Mouse (Mus musculus) yolk sac, embryonic 10.5 days (tissue): Measurements from ENCODE around the gene Atp5h.

ENCODE experiments used
- DNase-seq: peaks from one replicate; pipeline ENCODE4 v3.0.0-alpha.2; 2017; ENCODE audit warnings: low spot score

Atp5h gene

DNA sequence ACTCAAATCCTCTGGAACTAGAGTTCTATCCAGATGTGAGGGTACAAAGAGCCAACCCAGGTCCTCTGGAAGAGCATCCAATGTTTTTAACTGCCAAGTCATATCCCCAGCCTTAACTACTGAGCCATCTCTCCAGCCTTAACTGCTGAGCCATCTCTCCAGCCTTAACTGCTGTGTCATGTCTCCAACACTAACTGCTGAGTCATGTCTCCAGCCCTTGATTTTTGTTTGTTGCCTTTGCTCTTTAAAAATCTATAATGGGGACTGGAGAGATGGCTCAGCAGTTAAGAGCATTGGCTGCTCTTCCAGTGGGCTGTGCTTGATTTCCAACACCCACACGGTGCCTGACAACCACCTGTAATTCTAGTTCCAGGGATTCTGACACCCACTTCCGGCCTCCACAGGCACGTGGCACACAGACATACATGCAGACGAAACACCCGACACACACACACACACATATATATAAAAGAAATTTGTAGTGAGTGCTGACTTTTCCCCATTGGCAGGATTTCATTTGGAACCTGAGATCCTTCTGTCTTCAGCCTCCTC is 17.9 kb upstream of the Atp5h start:
- DNase-seq: no peak

DNA sequence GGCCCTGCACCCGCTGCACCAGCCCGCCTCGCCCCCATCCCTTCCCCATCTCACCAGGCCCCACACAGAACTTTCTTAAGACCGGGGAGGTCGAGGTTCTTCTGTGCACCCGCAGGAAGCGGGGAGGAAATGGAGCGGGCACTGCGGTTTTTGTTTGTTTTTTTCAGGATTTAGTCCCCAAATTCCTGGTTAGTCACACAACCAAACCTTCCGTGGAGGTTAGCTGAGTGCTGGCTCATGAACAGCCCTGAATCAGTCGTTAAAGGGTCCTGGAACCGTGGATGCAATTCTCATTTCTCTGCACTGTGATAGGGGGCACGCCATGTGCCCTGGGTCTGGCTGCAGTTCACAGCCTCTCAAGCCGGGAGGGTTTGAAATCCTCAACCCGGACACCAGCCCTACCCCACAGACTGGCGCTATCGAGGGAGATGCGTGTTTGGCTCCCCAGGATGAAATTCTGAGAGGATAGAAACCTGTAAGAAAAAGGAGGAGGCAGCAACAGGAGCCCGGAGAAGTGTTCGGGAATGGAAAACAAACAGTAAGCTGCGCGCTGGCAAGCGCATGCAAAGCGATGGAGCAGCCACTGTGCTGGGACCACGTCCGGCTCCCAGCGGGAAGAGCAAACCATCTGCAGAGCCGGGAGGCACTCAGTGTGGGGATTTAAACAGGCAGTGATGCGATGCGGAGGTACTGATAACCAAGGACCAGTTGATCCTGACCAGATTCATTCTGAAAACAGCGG is 16.0 kb upstream of the Atp5h start:
- no peak for DNase-seq

DNA sequence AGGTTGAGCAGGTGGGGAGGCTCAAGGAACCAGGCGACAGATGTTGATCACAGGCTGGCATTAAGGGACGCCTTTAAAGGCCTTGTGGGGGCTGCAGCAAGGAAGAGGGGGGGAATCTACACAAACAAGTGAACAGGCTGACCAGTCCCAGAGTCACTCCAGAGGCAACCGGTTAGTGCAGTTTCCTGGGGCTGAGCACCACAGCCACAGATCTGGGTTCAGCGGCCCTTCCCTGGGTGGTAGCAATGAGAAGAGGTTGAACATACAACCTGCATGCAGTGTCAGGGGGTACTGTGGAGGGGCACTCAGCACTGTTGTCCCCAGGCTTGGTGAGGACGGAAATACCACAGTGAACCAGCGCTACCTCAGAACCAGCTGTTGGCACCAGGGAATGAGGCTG is 13.6 kb upstream of the Atp5h start:
- DNase-seq: no peak

DNA sequence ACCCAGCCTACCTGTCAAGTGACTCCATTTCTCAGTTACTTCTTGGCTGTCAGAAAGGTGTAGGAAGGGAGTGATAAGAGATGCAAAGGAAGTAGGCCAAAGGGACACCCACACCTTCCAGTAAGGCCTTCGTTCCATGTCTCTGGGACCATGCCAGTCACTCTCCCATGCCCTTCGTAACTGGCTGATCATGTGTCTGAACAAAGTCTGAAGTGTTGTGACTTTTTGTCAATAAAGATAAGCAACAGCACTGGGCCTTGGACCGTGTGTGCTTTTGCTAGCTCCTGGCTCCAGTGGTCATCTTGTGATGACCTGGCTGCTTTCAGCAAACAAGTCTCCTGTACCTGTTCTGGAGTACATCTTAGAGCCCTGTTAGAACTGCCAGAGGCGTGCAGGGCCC is 13.1 kb upstream of the Atp5h start:
- no peak for DNase-seq

DNA sequence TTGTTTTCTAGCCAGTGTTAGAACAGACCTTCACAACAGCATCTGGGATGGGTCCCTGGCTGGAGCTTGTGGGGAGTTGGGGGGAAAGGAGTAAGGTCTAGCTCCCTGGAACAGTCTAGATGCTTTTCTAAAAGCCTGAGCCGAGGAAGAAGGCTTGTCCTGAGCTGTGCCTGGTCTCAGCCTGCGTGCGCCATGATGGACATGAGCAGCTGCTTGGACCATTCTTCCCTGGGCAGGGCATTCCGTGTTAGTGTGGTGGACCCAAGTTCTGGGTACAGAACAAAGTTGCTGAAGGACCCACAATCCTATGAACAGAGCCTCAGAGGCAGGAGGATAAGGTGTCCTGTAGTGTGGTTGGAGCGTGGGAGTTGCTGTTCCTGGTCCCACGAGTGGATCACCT is 10.8 kb upstream of the Atp5h start:
- DNase-seq: no peak

DNA sequence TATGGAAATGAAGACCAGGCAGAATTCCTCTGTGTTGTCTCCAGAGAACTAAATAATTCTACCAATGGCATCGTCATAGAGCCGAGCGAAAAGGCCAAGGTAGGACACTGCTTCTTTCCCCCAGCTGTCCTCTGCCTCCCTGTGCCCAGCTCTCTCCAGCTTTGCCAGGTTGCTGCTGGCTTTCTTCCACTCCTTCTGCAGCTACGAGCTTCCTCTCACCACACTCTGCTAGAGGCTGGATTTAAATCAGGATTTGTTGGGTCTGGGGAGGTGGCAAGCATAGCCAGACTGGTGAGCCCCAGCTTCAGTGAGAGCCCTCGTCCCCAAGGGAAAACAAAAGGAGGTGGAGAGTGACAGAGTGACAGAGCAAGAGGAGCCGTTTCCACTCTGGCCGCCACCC is 9.5 kb upstream of the Atp5h start:
- DNase-seq: no peak

DNA sequence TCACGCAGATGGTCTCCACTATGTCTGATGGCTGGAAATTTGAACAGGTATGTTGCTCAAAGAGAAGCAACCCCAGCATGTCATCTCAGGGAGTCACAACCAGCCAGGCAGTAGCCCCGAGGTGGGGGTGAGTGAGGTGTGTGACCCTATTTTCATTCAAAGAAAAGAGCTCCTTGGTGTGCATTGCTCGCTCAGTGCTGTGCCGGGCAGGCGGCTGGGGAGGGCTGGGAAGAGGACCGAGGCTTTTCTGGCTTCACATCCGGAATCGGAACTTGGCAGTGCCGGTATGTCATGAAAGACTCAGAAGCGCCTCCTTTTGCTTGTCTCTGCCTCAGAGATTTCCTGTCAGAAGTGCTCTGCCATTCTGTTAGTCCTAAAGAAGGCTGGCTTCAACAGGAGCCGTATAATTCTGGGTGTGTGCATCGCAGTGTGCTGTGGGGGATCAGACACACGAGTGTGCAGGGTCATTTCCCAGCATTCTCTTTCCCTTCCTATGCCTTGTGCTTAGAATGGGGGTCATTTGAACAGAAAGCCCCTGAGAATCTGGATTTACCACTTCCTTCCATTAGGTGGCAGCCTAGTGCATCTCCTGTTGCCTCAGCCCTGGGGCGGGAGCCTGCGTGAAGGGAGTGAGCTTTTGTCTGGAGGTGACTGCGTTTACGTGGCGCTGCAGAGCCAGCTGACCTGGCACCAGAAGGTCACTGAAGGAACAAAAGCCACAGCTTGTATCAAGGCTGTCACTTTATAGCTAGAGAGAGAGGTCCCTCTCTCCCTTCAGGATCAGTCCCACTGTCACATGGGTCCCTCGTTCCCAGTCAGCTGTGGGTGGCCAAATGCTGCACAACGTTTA is 7.9 kb upstream of the Atp5h start:
- peak; percentile 77 for DNase-seq

DNA sequence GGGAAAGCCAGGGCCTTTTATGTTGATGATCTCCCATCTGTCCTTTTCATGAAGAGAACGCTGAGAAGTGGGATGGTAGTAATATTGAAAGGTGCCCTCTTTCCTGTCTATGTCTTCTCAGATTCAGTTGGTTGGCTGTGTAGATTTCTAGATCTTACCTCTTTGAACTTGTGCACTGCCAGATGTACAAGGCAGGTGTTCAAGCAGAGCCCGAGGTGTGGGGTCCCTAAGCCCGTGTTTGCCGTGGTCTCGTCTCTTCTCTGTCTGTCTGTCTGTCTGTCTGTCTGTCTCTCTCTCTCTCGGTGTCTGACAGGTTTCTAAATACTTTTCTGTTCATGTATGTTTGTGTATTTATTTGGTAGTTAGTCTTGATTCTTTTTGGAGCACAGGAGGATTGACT is 5.9 kb upstream of the Atp5h start:
- DNase-seq: no peak

DNA sequence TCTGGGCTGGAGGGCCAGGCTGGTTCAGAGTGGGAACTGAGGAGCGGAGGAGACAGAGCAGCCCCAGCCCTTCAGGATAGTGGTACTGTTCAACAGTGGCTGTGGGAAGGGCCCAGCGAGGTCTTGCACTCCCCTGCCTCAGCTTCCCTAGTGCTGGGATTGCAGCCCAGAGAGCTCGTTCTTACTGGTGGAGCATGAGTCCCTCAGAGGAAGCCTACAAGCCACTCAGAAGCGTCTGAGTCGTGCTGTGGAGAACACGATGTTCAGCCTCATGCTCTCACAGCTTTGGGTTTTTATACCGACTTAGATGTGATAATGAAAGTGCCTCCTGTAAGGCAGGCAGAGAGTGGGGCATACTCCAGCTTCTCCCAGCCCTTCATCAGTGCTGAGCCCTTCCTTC is 4.9 kb upstream of the Atp5h start:
- no peak for DNase-seq

DNA sequence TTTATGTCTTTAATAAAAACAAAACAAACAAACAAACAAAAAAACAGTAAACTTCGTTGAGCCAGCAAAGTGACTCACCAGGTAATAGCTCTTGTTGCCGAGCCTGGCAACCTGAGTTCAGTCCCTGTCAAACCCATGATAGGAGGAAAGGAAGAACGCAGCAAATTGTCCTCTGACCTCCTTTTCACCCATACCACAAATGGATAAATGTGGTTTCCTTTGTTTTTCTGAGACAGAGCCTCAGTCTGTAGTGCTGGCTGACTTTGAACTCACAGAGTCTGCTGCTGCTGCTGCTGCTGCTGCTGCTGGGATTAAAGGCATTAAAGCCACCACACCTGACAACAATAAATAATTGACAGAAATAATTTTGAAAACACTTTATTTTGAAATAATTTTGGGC is 3.3 kb upstream of the Atp5h start:
- no peak for DNase-seq

DNA sequence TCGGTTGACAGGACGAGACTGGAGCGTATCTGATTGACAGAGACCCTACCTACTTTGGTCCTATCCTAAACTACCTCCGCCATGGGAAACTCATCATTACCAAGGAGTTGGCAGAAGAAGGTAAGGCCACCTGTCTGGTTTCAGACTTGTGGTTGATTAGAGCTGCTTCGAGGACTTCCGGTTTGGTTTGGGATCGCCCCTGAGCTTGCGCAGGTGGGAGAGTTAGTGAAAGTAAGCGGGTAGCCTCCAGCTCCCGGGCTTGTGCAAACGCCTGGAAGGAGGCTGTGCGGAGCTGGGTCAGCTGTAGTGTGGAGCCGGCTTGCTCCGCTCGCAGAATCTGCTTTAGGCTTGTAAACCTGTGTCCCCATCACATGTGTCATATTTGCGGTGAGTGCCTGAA is 2.2 kb upstream of the Atp5h start:
- DNase-seq: no peak

DNA sequence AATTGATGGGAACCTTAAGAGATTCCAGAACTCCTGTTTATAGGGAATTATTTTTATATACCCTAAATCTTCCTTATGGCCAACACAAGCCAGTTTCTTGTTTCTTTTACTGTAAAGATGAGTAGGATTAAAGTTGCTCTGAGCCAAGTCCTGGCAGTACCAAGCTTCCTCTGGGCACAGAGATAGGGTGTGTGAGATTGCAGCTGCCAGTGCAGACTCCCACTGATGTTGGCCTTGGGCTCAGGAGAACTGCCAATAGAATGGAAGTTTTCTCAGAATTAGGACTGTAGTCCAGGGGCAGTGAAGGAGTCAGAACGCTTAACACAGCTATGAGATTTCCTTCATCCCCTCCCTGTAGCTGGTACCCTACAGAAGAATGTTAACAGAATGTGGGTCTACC is 1.6 kb upstream of the Atp5h start:
- no peak for DNase-seq

DNA sequence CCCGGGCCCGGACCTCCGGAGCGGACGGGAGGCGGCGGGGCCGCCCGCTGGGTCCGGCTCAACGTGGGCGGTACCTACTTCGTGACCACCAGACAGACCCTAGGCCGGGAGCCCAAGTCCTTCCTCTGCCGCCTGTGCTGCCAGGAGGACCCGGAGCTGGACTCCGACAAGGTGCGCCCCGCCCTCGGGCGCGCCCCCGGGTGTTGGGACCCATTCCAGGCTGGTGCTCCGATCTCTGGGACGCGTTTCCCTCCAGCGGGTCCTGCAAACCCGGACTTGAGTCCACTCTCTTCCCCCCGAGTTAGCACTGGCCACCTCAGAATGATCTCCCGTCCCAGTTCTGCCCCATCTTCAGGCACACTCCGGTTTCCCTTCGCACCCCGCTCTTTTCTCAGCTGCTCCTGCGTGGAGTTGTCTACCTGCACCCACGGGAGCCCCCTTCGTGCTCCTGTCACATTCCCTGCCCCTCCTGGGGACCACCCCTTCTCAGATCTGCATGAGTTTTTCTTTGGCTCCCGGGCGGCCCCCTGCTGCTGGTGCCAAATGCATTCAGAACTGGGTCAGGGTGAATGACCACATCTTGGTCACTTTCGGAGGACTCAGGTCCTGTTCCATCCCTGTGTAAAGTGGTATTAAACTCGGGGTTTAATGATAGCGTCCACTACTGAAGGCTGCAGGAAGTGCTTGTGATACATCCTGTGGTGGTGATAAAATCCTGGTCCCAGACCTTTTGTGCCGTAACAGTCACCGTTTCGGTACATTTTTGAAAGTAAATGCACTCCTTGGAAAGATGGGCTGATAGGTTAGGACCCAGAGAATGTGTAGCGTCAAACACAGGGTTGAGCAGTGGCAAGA is 801 bp upstream of the Atp5h start:
- peak; percentile 63 for DNase-seq

DNA sequence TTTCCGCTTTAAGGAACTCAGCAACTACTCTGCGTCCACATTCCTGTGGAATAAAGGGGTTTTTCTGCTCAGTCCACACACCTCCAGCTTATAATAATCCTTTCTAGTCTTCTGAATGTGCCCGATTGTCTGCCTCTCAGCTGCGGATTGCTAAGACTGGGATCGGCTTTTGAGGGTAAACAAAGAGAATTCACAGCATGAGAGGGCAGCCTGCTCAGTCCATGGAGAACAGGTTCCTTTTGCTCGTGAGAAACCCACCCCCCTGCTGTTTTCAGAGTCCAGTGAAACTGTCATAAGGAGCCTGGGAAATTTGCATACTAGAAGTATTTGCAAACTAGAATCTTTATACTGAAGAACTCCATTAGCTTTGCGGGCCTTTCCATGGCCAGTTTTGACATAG is 10.2 kb downstream of the Atp5h start:
- no peak for DNase-seq

DNA sequence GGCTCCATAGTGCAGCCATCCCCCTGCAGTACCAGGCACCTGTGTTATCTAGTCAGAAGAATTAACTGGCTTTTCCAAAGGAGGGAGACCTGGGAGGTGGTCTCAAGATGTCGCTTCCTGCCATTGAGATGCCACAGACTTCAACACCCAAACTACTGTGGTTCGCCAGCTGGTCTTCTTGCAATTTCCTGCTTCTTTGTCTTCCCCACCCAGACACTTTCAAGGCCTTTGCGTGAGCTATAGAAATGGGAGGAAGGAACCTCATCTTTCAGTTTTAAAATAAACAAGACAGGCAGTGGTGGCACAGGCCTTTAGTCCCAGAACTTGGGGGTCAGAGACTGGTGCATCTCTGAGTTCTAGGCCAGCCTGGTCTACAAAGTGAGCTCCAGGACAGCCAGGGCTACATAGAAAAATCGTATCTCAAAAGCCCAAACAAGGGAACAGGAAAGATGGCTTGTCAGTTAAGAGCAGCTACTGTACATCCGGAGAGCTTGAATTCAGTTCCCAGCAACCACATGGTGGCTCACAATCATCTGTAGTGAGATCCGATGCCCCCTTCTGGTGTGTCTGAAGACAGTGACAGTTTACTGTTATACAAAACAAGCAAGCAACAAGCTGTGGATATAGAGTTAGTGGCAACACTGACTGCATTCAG is 11.4 kb downstream of the Atp5h start:
- DNase-seq: no peak

DNA sequence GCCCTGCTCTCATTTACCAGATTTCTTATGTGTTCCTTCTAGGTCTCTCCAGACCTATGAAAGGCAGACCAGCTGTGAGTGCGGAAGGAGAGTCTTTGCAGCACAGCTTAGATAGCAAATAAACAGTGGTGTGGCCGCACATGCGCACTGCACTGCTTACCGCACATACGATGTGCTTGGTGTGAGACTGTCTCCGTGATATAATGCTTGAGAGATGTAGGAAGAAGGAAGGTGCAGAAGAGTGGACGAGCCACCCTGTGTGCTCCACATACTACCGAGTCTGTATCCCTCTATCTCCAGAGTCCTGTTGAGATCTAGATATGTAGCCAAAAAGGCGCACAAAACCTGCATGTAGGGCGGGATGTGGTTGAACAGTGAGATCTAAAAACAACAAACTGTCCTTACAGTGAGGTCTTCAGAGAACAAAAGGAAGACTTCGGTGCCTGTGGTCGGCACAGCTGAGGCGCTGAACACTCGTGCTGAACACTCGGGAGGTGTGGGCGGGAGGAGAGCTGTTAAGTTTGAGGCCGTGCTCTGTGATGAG is 12.8 kb downstream of the Atp5h start:
- DNase-seq: no peak

DNA sequence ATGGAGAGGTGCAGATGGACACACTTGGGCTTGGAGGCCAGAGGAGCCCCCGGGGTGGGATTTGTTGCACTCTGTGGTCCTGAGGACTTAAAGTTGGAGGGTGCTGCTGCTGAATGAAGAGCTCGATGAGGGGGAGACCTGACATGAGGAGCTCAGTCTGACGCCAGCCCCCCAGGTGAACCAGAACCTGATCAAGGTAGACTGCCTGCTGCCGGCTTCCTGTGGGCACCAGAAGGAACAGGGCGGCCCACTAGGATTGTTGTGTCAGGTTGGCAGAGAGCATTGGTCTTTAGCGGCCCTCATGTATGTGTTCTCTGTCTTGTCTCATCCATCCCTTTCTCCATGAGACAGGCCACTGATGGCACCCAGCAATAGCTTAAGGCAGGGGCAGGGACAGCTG is 14.0 kb downstream of the Atp5h start:
- no peak for DNase-seq

DNA sequence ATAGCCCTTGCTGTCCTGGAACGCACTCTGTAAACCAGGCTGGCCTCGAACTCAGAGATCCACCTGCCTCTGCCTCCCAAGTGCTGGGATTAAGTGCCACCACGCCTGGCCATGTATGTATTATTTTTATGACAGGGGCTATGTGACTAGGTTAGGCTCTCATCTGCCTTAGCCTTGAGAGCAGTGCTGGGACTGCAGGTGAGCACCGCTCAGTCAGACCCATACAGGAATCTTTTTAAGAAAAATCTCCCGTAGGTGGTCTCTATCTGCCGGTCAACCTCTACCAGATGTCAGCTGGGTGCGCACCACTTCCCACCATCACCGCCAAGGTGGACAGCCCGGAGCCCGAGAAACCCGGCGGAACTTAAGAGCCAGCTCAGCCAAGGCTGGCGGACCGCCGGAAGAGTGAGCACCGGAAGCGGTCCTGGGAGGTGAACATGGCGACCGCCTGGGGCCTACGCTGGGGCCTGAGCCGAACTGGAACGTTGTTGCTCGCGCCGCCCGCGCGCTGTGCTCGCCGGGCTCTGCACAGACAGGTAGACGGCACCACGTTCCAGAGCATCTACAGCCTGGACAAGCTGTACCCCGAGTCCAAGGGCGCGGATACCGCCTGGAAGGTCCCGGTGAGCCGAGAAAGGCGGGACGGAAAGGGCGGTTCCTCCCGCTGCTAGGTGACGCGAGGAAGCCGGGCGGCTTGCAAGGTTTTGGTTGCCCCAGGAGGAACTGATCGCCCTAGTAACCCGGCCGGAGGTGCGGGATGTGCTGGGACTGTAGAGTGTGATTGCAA is 16.2 kb downstream of the Atp5h start, which contains the start of gene Mrpl58:
Mrpl58 (plus strand) TSS at position 415 of the 787 bp plus-strand sequence.
- peak; percentile 86 for DNase-seq

DNA sequence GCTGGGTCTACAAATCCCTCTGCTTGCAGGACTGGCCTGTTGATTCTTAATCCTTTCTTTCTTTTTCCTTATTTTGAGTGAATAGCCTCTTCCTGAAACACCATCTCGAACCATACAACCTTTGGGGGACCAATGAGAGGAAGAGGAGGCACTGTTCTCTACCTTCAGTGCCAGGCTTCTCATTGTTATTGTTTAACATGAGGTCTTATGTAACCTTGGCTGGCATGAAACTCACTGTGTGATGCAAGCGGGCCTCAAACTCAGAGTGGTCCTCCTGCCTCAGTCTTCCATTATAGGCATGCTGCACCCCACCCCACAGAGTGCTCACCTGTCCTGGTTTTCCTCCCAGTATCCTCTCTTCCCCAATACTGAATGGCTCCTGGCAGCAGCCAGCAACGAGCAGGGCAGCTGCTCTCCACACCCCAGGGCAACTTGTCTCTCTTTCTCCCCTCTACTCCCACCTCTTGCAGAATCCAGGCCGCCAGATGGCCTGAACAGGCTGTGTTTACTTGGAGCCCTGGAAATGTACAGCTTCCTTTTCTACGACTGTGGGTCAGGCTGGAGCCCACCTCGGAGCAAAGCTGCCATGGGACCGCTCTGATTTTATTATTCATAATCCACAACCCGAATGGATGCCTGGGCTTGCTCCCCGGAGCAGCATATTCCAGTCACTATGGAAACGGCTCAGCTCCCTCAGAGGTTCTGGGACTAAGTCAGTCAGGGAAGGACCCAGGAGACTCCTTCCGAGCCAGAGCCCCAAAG is 19.0 kb downstream of the Atp5h start:
- no peak for DNase-seq

DNA sequence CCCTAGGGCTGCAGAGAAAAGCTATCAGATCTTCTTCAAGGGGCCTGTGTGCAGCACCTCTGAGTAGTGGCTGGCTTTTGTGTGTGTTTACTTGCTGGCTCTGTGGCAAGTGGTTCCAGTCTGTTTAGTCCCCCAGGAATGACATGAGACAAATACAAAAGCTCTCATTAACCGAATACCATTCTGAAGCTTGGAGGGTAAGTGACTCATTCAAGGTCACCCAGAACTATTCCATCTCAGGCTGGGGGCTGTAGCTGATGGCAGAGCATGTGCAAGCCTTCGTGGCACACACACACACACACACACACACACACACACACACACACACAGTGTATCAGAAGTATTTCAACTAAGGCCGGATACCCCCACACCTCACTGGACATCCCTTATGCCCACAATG is 19.6 kb downstream of the Atp5h start:
- DNase-seq: no peak
